13 mouse cellular contexts compared by ENCODE assay signal in the genomic region with DNA sequence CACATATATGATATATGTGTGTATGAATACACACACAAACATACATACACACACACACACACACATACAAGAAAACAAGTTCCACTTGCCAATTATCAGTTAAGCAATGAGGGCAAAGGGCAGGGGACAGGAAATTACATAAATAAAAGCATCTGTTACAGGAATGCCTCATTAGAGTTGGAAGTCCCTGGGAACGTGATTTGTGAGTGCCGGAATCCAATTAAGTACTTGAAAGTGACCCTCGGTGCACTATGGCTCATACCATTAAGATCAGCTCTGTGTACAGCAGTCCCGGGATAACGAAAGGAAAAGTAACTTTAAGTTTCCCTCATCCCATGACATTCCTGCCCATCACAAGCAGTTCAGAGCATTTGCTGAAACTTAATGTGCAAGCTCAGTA.
DNase-seq lines count a peak whose midpoint lies in the region; ATAC-seq and TF ChIP-seq lines count a peak whose summit lies in the region.
"Had no signal": no experiment of that assay in that cellular context is flagged by ENCODE, and none has a peak within 500 bp of the region (broad histone marks: within the 10 kb centered on the region; RNA-seq: fewer than 3 reads in every experiment).

No protein-coding gene starts in this region.

- no peaks in the 10 kb centered on the region for H3K79me2 ChIP-seq in liver, adult 2 months (ENCODE audit: control insufficient read depth, insufficient read depth, low read length)

- no peak for TF ChIP-seq CTCF in liver, adult 2 months (IDR thresholded peaks at IDR 0.05; ENCODE audit: low read depth, low read length)

- peaks cover 12% of the 10 kb centered on the region for H3K36me3 ChIP-seq in liver, adult 2 months (ENCODE audit: control insufficient read depth, insufficient read depth, low read length)
- H3K36me3 ChIP-seq in liver, embryonic 11.5 days (ENCODE audit: control insufficient read depth, insufficient read depth, low read length) = no peaks in the 10 kb centered on the region
- no peaks in the 10 kb centered on the region for H3K36me3 ChIP-seq in kidney, embryonic 16.5 days (ENCODE audit: insufficient read depth, low read length)
- H3K36me3 ChIP-seq: hindbrain, embryonic 15.5 days; midbrain, embryonic 12.5 days had no signal

- no peaks in the 10 kb centered on the region for H3K9me3 ChIP-seq in liver, embryonic 11.5 days (ENCODE audit: control insufficient read depth, low read length)
- H3K9me3 ChIP-seq in kidney, embryonic 16.5 days (ENCODE audit: low read length) = no peaks in the 10 kb centered on the region
- H3K9me3 ChIP-seq: hindbrain, embryonic 15.5 days; midbrain, embryonic 12.5 days had no signal

- peak; percentile 83 for DNase-seq in liver, adult 2 months (ENCODE audit: extremely low read depth, low read depth, low spot score)
- DNase-seq in liver, embryonic 11.5 days (ENCODE audit: low spot score) = no peak
- peak; percentile 53 for DNase-seq in embryo, embryonic 11 days
- DNase-seq in mesoderm, embryonic 11.5 days (ENCODE audit: low read depth, low spot score) = peak; percentile 23
- no peak for DNase-seq in cerebellum, postnatal 4 days (ENCODE audit: low spot score in 2 of 2)
- DNase-seq in frontal cortex, postnatal 36 days (ENCODE audit: low spot score in 2 of 2) = no peak
- DNase-seq: cerebellum, adult 18-20 months; liver, postnatal 0 days; right cerebral cortex, postnatal 14 days had no signal

- no peak overlapping the region for H3K9ac ChIP-seq in liver, adult 2 months (ENCODE audit: low read depth, low read length)
- H3K9ac ChIP-seq in liver, embryonic 11.5 days (ENCODE audit: low read depth, low read length) = no peak overlapping the region
- no peak overlapping the region for H3K9ac ChIP-seq in kidney, embryonic 16.5 days (replicated peaks; ENCODE audit: low read length)
- H3K9ac ChIP-seq: hindbrain, embryonic 15.5 days; liver, postnatal 0 days; midbrain, embryonic 12.5 days had no signal

- no peaks in the 10 kb centered on the region; the same call in 1 of the 2 replicates for H3K4me1 ChIP-seq in liver, adult 2 months (ENCODE audit: control insufficient read depth, insufficient read depth, low read length)
- H3K4me1 ChIP-seq in liver, embryonic 11.5 days (replicated peaks; ENCODE audit: control insufficient read depth, insufficient read depth, low read length) = no peaks in the 10 kb centered on the region
- peaks cover 10% of the 10 kb centered on the region for H3K4me1 ChIP-seq in kidney, embryonic 16.5 days (ENCODE audit: insufficient read depth, low read length)
- H3K4me1 ChIP-seq: hindbrain, embryonic 15.5 days; midbrain, embryonic 12.5 days had no signal

- no peaks in the 10 kb centered on the region for H3K27me3 ChIP-seq in liver, adult 2 months (ENCODE audit: control insufficient read depth, insufficient read depth, low read length)
- H3K27me3 ChIP-seq in liver, embryonic 11.5 days (replicated peaks; ENCODE audit: control insufficient read depth, insufficient read depth, low read length) = no peaks in the 10 kb centered on the region
- H3K27me3 ChIP-seq in kidney, embryonic 16.5 days (ENCODE audit: insufficient read depth, low read length) = no peaks in the 10 kb centered on the region
- H3K27me3 ChIP-seq: hindbrain, embryonic 15.5 days; midbrain, embryonic 12.5 days had no signal

- H3K4me3 ChIP-seq in liver, adult 2 months (ENCODE audit: insufficient read depth, low read depth, low read length) = no peak overlapping the region
- no peak overlapping the region for H3K4me3 ChIP-seq in liver, embryonic 11.5 days (ENCODE audit: low read depth, low read length)
- no peak overlapping the region for H3K4me3 ChIP-seq in kidney, embryonic 16.5 days (ENCODE audit: low read length)
- H3K4me3 ChIP-seq: hindbrain, embryonic 15.5 days; midbrain, embryonic 12.5 days; myocyte had no signal

- TF ChIP-seq POLR2A in liver, adult 2 months (IDR thresholded peaks at IDR 0.05; ENCODE audit: extremely low read depth, insufficient read depth, low read length) = no peak

- no peak for ATAC-seq in liver, embryonic 11.5 days (replicated peaks; ENCODE audit: low FRiP score)
- ATAC-seq in kidney, embryonic 16.5 days (ENCODE audit: low FRiP score, low TSS enrichment) = peak; percentile 75; the same call in 1 of the 2 replicates
- ATAC-seq: liver, postnatal 0 days had no signal

- 56% methylated on average over 5 of the region's 5 CpGs for WGBS in liver, adult 2 months
- WGBS in liver, embryonic 11.5 days = 75% methylated on average over 5 of the region's 5 CpGs
- WGBS in kidney, embryonic 16.5 days = 30% methylated on average over 5 of the region's 5 CpGs

- no peak overlapping the region for H3K4me2 ChIP-seq in liver, embryonic 11.5 days
- H3K4me2 ChIP-seq in kidney, embryonic 16.5 days (replicated peaks; ENCODE audit: low read depth, low read length) = no peak overlapping the region
- H3K4me2 ChIP-seq: hindbrain, embryonic 15.5 days; midbrain, embryonic 12.5 days had no signal

- 0 out of 2 replicates have a peak overlapping the region, but pooled peaks have one; percentile 12 for H3K27ac ChIP-seq in liver, adult 2 months (replicated peaks; ENCODE audit: insufficient read depth, low read depth, low read length)
- H3K27ac ChIP-seq in liver, embryonic 11.5 days (ENCODE audit: low read depth, low read length) = no peak overlapping the region
- no peak overlapping the region for H3K27ac ChIP-seq in kidney, embryonic 16.5 days (ENCODE audit: low read length)
- H3K27ac ChIP-seq: hindbrain, embryonic 15.5 days; midbrain, embryonic 12.5 days had no signal

Comparison
In these comparisons a context has a peak if more than half of its experiments do, and no peak if none do; other contexts are left out.
1. DNase-seq: peak in liver, adult 2 months (single experiment), embryo, embryonic 11 days (single experiment) and mesoderm, embryonic 11.5 days (single experiment); none in liver, embryonic 11.5 days (single experiment), cerebellum, postnatal 4 days (0 of 2) and frontal cortex, postnatal 36 days (0 of 2).